Mouse (Mus musculus) liver, adult 2 months (tissue): ENCODE data around the gene Shoc2. TPM values are rescaled to one million over a fixed set of nuclear protein-coding genes. Genes with fewer than 3 reads are reported as not detected.

Source experiments
- DNase-seq: peaks from one replicate; pipeline ENCODE4 v3.0.0-alpha.2; 2011; ENCODE audit warnings: low read depth, low spot score; ENCODE audit errors: extremely low read depth
- H3K27ac ChIP-seq: fragments of 200-500 bp; replicated peaks from 2 replicates; pipeline ENCODE4 v1.5.1; 2012; ENCODE audit warnings: low read depth, mild to moderate bottlenecking, control low read depth, inconsistent platforms, low read length; ENCODE audit not compliant: insufficient read depth
- H3K27me3 ChIP-seq: fragments of 200-500 bp; 2 replicates; pipeline ENCODE4 v1.6.1; 2012; ENCODE audit warnings: mild to moderate bottlenecking, moderate library complexity, low read length, inconsistent platforms; ENCODE audit not compliant: control insufficient read depth, insufficient read depth
- H3K36me3 ChIP-seq: fragments of 200-500 bp; 2 replicates; pipeline ENCODE4 v1.6.1; 2012; ENCODE audit warnings: low read length, inconsistent platforms; ENCODE audit not compliant: control insufficient read depth, insufficient read depth
- H3K4me1 ChIP-seq: fragments of 200-500 bp; 2 replicates; pipeline ENCODE4 v1.6.1; 2011; ENCODE audit warnings: low read length; ENCODE audit not compliant: control insufficient read depth, insufficient read depth
- H3K4me3 ChIP-seq: fragments of 200-500 bp; 2 replicates; pipeline ENCODE4 v1.5.1; 2011; ENCODE audit warnings: low read depth, mild to moderate bottlenecking, control low read depth, low read length, moderate library complexity; ENCODE audit not compliant: insufficient read depth
- H3K79me2 ChIP-seq: fragments of 200-500 bp; 2 replicates; pipeline ENCODE4 v1.6.1; 2012; ENCODE audit warnings: inconsistent platforms, mild to moderate bottlenecking, low read length, moderate library complexity; ENCODE audit not compliant: control insufficient read depth, insufficient read depth
- H3K9ac ChIP-seq: fragments of 200-500 bp; 2 replicates; pipeline ENCODE4 v1.6.1; 2012; ENCODE audit warnings: low read depth, mild to moderate bottlenecking, control low read depth, inconsistent platforms, low read length
- CTCF ChIP-seq: fragments of 200-500 bp; IDR thresholded peaks from 2 replicates; pipeline ENCODE4 v1.5.1; 2011; ENCODE audit warnings: low read depth, low read length, control low read depth
- POLR2A ChIP-seq: fragments of 200-500 bp; IDR thresholded peaks from 2 replicates; pipeline ENCODE4 v1.6.1; 2011; ENCODE audit warnings: low read length, control low read depth; ENCODE audit not compliant: insufficient read depth; ENCODE audit errors: extremely low read depth
- WGBS: fragments of 180-500 bp; shearing (Covaris S2); methylation state at CpG from one replicate; pipeline ENCODE4 v1.1.7; 2018; 5-methylcytosine and 5-hydroxymethylcytosine counted together
- polyA plus RNA-seq: library from polyadenylated mRNA; depleted of rRNA; stranded (reverse); fragments of >200 nt; gene quantifications from 2 replicates; pipeline ENCODE4 v1.2.3, GENCODE M21; 2012
- total RNA-seq: library from RNA; depleted of rRNA; stranded (reverse); fragments of >200 nt; gene quantifications from 2 replicates; pipeline ENCODE4 v1.2.3, GENCODE M21; 2014

Shoc2 gene
- total and polyA plus RNA-seq, 2 experiments, result 9.7 to 21.8 TPM

DNA sequence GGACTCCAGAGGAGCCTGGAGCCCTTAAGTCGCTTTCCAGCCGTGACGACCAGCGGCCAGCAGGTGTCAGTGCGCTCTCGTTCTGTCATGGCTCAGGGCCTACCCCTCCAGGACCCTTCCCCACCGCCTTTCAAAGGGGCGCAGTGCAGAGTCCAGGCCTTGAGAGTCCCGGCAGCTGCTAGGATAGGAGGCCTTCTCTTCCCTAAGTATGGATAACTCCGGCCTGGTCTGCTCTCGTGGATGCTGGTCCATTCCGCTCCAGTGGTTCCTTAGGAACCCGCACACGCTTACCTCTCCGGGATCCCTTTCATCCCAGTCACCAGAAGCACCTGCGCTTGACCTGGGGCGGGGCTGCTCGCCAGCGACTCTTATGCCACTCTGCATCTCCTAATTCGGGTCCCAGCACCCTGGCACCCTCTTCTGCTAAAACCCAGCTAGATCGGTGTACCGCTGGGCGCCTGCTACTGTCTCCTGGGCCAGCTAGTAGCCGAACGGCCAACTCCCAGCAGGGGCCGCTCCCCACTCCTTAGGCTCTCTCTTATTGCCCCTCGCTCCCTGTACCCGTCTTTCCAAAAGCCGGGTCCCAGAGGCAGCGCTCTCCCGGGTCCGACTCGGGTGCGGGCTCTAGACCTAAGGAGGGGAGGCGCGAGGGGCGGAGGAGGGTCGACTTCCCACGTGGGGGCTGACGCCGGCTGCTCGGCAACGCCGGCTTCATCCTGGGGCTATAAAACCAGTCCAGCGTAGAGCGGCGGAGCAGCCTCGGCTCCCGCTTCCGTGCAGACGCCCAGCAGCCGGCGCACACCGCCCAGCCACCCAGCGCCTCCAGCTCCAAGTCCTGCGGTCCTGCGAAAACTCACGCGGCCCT, 100.6 kb downstream of the Shoc2 start:
- Histone ChIP-seq H3K4me1 (peaks cover 9% of the 10 kb centered on the region), H3K4me3 (peak overlapping the region; percentile 48; the same call in 1 of the 2 replicates), H3K9ac (0 out of 2 replicates have a peak overlapping the region, but pooled peaks have one; percentile 13), H3K79me2 (no peaks in the 10 kb centered on the region), H3K27me3 (peaks cover 21% of the 10 kb centered on the region; the same call in 1 of the 2 replicates), H3K27ac (no peak overlapping the region), H3K36me3 (no peaks in the 10 kb centered on the region)
- WGBS, result 1% methylated on average over 59 of the region's 59 CpGs
- TF ChIP-seq POLR2A (no peak), CTCF (peak; percentile 89)
- peak; percentile 19 for DNase-seq

DNA sequence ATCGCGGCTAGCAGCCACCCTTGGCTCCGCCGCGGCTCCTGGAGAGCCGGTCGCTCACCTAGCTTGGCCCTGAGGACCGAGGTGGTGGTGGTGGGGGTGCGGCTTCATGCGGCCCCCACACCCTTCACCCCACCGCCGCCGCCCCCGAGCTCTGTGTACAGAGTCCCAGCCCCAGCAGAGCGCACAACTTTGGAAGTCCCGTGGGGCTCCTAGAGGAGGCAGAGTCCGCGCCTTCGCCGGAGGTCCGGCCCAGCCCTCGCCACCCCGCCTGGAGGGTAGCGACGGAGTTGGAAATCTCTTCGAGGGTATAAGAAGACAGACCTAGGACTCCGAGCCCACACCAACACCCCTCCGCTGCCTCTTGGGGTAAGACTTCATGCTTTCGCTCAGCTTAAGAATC, 101.3 kb downstream of the Shoc2 start:
- H3K27me3 ChIP-seq, result peaks cover 21% of the 10 kb centered on the region; the same call in 1 of the 2 replicates
- H3K4me3 ChIP-seq, result peak overlapping the region; percentile 48; the same call in 1 of the 2 replicates
- H3K9ac ChIP-seq, result no peak overlapping the region
- no peak overlapping the region for H3K27ac ChIP-seq
- H3K79me2 ChIP-seq, result no peaks in the 10 kb centered on the region
- TF ChIP-seq POLR2A (no peak), CTCF (no peak)
- WGBS, result 3% methylated on average over 29 of the region's 29 CpGs
- DNase-seq, result no peak
- peaks cover 9% of the 10 kb centered on the region for H3K4me1 ChIP-seq
- H3K36me3 ChIP-seq, result no peaks in the 10 kb centered on the region

DNA sequence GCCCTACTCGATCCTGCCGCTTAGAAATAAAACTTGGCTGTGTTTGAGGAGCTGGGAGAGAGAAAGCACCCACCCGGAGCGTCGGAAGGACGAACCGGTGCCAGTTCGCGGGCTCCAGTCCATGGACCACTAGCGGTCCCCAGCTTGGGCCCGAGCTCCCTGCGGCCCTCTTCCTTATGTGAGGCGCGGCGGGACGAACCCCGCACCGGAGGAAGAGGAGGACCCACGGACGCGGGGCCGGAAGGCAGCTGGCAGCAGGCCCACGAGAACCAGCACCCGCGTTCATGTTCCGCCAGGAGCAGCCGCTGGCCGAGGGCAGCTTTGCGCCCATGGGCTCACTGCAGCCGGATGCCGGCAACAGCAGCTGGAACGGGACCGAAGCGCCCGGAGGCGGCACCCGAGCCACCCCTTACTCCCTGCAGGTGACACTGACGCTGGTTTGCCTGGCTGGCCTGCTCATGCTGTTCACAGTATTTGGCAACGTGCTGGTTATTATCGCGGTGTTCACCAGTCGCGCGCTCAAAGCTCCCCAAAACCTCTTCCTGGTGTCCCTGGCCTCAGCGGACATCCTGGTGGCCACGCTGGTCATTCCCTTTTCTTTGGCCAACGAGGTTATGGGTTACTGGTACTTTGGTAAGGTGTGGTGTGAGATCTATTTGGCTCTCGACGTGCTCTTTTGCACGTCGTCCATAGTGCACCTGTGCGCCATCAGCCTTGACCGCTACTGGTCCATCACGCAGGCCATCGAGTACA, 102.0 kb downstream of the Shoc2 start:
- 2% methylated on average over 55 of the region's 55 CpGs for WGBS
- Histone ChIP-seq H3K79me2 (no peaks in the 10 kb centered on the region), H3K9ac (no peak overlapping the region), H3K27ac (no peak overlapping the region), H3K4me1 (peaks cover 9% of the 10 kb centered on the region), H3K27me3 (peaks cover 21% of the 10 kb centered on the region; the same call in 1 of the 2 replicates), H3K36me3 (no peaks in the 10 kb centered on the region), H3K4me3 (peak overlapping the region; percentile 11; the same call in 1 of the 2 replicates)
- TF ChIP-seq CTCF (no peak), POLR2A (no peak)
- DNase-seq, result peak; percentile 13

DNA sequence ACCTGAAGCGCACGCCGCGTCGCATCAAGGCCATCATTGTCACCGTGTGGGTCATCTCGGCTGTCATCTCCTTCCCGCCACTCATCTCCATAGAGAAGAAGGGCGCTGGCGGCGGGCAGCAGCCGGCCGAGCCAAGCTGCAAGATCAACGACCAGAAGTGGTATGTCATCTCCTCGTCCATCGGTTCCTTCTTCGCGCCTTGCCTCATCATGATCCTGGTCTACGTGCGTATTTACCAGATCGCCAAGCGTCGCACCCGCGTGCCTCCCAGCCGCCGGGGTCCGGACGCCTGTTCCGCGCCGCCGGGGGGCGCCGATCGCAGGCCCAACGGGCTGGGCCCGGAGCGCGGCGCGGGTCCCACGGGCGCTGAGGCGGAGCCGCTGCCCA, 102.6 kb downstream of the Shoc2 start:
- peaks cover 21% of the 10 kb centered on the region; the same call in 1 of the 2 replicates for H3K27me3 ChIP-seq
- peaks cover 9% of the 10 kb centered on the region for H3K4me1 ChIP-seq
- no peak overlapping the region for H3K4me3 ChIP-seq
- H3K27ac ChIP-seq, result no peak overlapping the region
- TF ChIP-seq CTCF, result no peak
- TF ChIP-seq POLR2A, result no peak
- H3K79me2 ChIP-seq, result no peaks in the 10 kb centered on the region
- 4% methylated on average over 46 of the region's 46 CpGs for WGBS
- no peaks in the 10 kb centered on the region for H3K36me3 ChIP-seq
- no peak overlapping the region for H3K9ac ChIP-seq
- DNase-seq, result no peak

DNA sequence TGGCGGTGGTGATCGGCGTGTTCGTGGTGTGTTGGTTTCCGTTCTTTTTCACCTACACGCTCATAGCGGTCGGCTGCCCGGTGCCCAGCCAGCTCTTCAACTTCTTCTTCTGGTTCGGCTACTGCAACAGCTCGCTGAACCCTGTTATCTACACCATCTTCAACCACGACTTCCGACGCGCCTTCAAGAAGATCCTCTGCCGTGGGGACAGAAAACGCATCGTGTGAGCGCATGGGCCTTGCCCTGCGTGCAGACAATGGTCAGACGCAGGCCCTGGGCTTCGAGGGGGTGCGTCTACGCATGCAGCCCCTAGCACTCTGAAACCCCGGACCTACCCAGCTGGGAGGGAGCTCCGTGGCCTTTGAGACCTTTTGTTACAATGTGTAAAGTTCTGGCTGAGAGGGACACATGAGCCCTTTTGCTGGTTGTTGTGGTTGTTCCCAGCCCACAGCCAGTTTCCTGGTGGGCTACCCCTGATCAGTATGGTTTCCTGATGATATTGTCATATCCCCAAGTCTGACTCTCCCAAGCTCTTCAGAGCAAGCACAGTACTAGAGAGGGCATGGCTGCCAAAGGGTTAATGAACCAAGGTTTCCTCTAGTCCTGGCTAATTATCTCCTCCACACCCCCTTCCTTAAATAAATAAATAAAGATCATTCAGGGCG, 103.4 kb downstream of the Shoc2 start:
- no peak for TF ChIP-seq CTCF
- 14% methylated on average over 27 of the region's 27 CpGs for WGBS
- Histone ChIP-seq H3K36me3 (no peaks in the 10 kb centered on the region), H3K9ac (no peak overlapping the region), H3K27me3 (peaks cover 21% of the 10 kb centered on the region; the same call in 1 of the 2 replicates), H3K4me1 (peaks cover 9% of the 10 kb centered on the region), H3K4me3 (no peak overlapping the region; the same call in 1 of the 2 replicates), H3K27ac (no peak overlapping the region), H3K79me2 (no peaks in the 10 kb centered on the region)
- DNase-seq, result no peak
